Mouse (Mus musculus) embryonic fibroblast, embryonic 13.5 days (primary cell): ENCODE measurements around the gene Syt6.

Source experiments
- CTCF ChIP-seq: IDR thresholded peaks from 2 replicates; pipeline ENCODE4 v1.5.1; 2011; ENCODE audit warnings: mild to moderate bottlenecking, control low read depth, low read length, moderate library complexity, borderline replicate concordance; ENCODE audit not compliant: insufficient read depth
- POLR2A ChIP-seq: IDR thresholded peaks from 2 replicates; pipeline ENCODE4 v1.6.1; 2011; ENCODE audit warnings: low read depth, mild to moderate bottlenecking, control low read depth, low read length, moderate library complexity

DNA sequence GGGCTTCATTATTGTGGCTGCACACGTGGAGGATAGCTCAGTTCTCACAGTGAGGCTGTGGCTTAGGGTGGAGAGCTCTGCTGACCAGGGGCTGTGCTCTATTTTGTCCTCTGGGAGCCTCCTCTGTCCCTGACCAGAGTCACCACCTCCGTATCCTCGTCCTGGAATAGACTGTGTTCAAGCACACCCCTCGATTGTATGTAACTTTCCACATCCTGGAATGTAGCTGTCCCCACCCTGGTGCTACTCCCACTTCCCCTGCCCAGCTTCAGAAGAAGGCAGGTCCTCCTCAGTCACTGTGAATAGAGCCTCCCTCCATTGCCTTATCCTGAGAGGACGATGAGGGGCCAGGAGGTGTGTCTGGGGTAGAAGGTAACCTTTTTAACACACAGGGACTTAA lies 14.6 kb downstream of the Syt6 start:
- no peak for TF ChIP-seq CTCF
- TF ChIP-seq POLR2A: no peak
